Mouse (Mus musculus) lung, embryonic 15.5 days (tissue): Measurements from ENCODE around the gene Eln. TPM values are rescaled to one million over a fixed set of nuclear protein-coding genes. Genes with fewer than 3 reads are reported as not detected.

ENCODE experiments used
- ATAC-seq: fragments of 200-750 bp; cut with Nextera tagmentation; 2 replicates; pipeline ENCODE4 v1.8.0; 2017; ENCODE audit warnings: moderate number of reproducible peaks, borderline replicate concordance; ENCODE audit not compliant: low FRiP score, low TSS enrichment; ENCODE audit errors: extremely low read depth
- H3K27ac ChIP-seq: fragments of 300-500 bp; sonication (generic); 2 replicates; pipeline ENCODE4 v1.5.1; 2015; ENCODE audit warnings: moderate library complexity, mild to moderate bottlenecking, inconsistent platforms
- H3K27me3 ChIP-seq: fragments of 300-500 bp; sonication (generic); 2 replicates; pipeline ENCODE4 v1.6.1; 2015; ENCODE audit warnings: inconsistent platforms
- H3K36me3 ChIP-seq: fragments of 300-500 bp; sonication (generic); 2 replicates; pipeline ENCODE4 v1.6.1; 2015; ENCODE audit warnings: inconsistent platforms
- H3K4me1 ChIP-seq: fragments of 300-500 bp; sonication (generic); 2 replicates; pipeline ENCODE4 v1.6.1; 2015; ENCODE audit warnings: inconsistent platforms
- H3K4me2 ChIP-seq: fragments of 300-500 bp; sonication (generic); 2 replicates; pipeline ENCODE4 v1.6.1; 2015; ENCODE audit warnings: inconsistent platforms, mild to moderate bottlenecking, moderate library complexity
- H3K4me3 ChIP-seq: fragments of 300-500 bp; sonication (generic); 2 replicates; pipeline ENCODE4 v1.5.1; 2015; ENCODE audit warnings: mild to moderate bottlenecking, inconsistent platforms
- H3K9ac ChIP-seq: fragments of 300-500 bp; sonication (generic); 2 replicates; pipeline ENCODE4 v1.6.1; 2015; ENCODE audit warnings: inconsistent platforms
- H3K9me3 ChIP-seq: fragments of 300-500 bp; sonication (generic); 2 replicates; pipeline ENCODE4 v1.6.1; 2016; ENCODE audit warnings: inconsistent platforms
- WGBS: fragments of 180-500 bp; shearing (Covaris S2); methylation state at CpG from one replicate; pipeline ENCODE4 v1.1.7; 2015; 5-methylcytosine and 5-hydroxymethylcytosine counted together
- polyA plus RNA-seq: library from polyadenylated mRNA; unstranded; fragments of >200 nt; fragmentation: Nextera tagmentation; extraction: Ambion mirVana; gene quantifications from 2 replicates; pipeline ENCODE4 v1.2.1, GENCODE M21; 2015

Eln gene
- polyA plus RNA-seq, result 534 and 579 TPM in 2 replicates

- H3K27me3 ChIP-seq, result no peaks in the 10 kb centered on the region
- H3K4me2 ChIP-seq, result peak within 1 kb of the TSS; percentile 75
- no peaks in the 10 kb centered on the region for H3K36me3 ChIP-seq
- peaks cover 39% of the 10 kb centered on the region for H3K4me1 ChIP-seq
- H3K27ac ChIP-seq, result peak within 1 kb of the TSS; percentile 90
- H3K4me3 ChIP-seq, result peak within 1 kb of the TSS; percentile 58
- WGBS, result 1% methylated on average over 23 of the region's 28 CpGs
- peak; percentile 81 for ATAC-seq
- no peaks in the 10 kb centered on the region for H3K9me3 ChIP-seq
- H3K9ac ChIP-seq, result peak within 1 kb of the TSS; percentile 67
Measured at GRCm38 (mm10) chr5:134746890-134747511, at the start of gene Eln. Gene Eln, minus strand, starts transcription at chr5:134747323.

GRCm38 (mm10) chr5:134790080-134790995 is 43.2 kb upstream of the Eln start:
- H3K27ac ChIP-seq, result no peak overlapping the region
- H3K4me1 ChIP-seq, result peaks cover 14% of the 10 kb centered on the region
- H3K27me3 ChIP-seq, result no peaks in the 10 kb centered on the region
- no peaks in the 10 kb centered on the region for H3K36me3 ChIP-seq
- no peaks in the 10 kb centered on the region for H3K9me3 ChIP-seq
- H3K9ac ChIP-seq, result no peak overlapping the region
- no peak overlapping the region for H3K4me2 ChIP-seq
- no peak for ATAC-seq
- H3K4me3 ChIP-seq, result no peak overlapping the region
- WGBS, result 78% methylated on average over 15 of the region's 15 CpGs

- Histone ChIP-seq H3K9me3 (no peaks in the 10 kb centered on the region), H3K27me3 (no peaks in the 10 kb centered on the region), H3K4me3 (no peak overlapping the region), H3K36me3 (no peaks in the 10 kb centered on the region), H3K4me2 (no peak overlapping the region), H3K4me1 (peaks cover 14% of the 10 kb centered on the region), H3K27ac (peak overlapping the region; percentile 34; the same call in 1 of the 2 replicates), H3K9ac (no peak overlapping the region)
- ATAC-seq, result peak; percentile 43
- WGBS, result 10% methylated on average over 12 of the region's 12 CpGs
Measured at GRCm38 (mm10) chr5:134788237-134788636, 41.1 kb upstream of the Eln start.

- no peak overlapping the region for H3K4me3 ChIP-seq
- H3K36me3 ChIP-seq, result no peaks in the 10 kb centered on the region
- 69% methylated on average over 25 of the region's 25 CpGs for WGBS
- H3K27me3 ChIP-seq, result no peaks in the 10 kb centered on the region
- H3K9me3 ChIP-seq, result no peaks in the 10 kb centered on the region
- no peak overlapping the region for H3K27ac ChIP-seq
- peaks cover 14% of the 10 kb centered on the region for H3K4me1 ChIP-seq
- ATAC-seq, result 0 out of 2 replicates have a peak, but pooled peaks have one; percentile 25
- no peak overlapping the region for H3K9ac ChIP-seq
- H3K4me2 ChIP-seq, result no peak overlapping the region
Measured at GRCm38 (mm10) chr5:134785691-134786371, 38.7 kb upstream of the Eln start.

- Histone ChIP-seq H3K9ac (no peak overlapping the region), H3K36me3 (no peaks in the 10 kb centered on the region), H3K9me3 (no peaks in the 10 kb centered on the region), H3K4me3 (no peak overlapping the region), H3K27ac (no peak overlapping the region), H3K4me1 (peaks cover 17% of the 10 kb centered on the region), H3K27me3 (no peaks in the 10 kb centered on the region), H3K4me2 (no peak overlapping the region)
- WGBS, result 43% methylated on average over 2 of the region's 2 CpGs
- ATAC-seq, result no peak
Measured at GRCm38 (mm10) chr5:134783794-134784193, 36.7 kb upstream of the Eln start.

- Histone ChIP-seq H3K4me1 (peaks cover 6% of the 10 kb centered on the region; the same call in 1 of the 2 replicates), H3K4me3 (no peak overlapping the region), H3K27ac (no peak overlapping the region), H3K9ac (no peak overlapping the region), H3K36me3 (no peaks in the 10 kb centered on the region), H3K27me3 (no peaks in the 10 kb centered on the region), H3K9me3 (no peaks in the 10 kb centered on the region), H3K4me2 (no peak overlapping the region)
- no peak for ATAC-seq
Measured at GRCm38 (mm10) chr5:134780963-134781362, 33.8 kb upstream of the Eln start.

GRCm38 (mm10) chr5:134780146-134780545 is 33.0 kb upstream of the Eln start:
- H3K9me3 ChIP-seq, result no peaks in the 10 kb centered on the region
- H3K36me3 ChIP-seq, result no peaks in the 10 kb centered on the region
- 0 out of 2 replicates have a peak, but pooled peaks cover 3% of the 10 kb centered on the region for H3K4me1 ChIP-seq
- H3K27ac ChIP-seq, result no peak overlapping the region
- no peak overlapping the region for H3K4me3 ChIP-seq
- H3K9ac ChIP-seq, result no peak overlapping the region
- 55% methylated on average over 2 of the region's 2 CpGs for WGBS
- H3K4me2 ChIP-seq, result no peak overlapping the region
- ATAC-seq, result no peak
- H3K27me3 ChIP-seq, result no peaks in the 10 kb centered on the region

- H3K27ac ChIP-seq, result no peak overlapping the region
- WGBS, result 76% methylated on average over 12 of the region's 12 CpGs
Measured at GRCm38 (mm10) chr5:134776551-134776950, 29.4 kb upstream of the Eln start.

GRCm38 (mm10) chr5:134772522-134772921 is 25.4 kb upstream of the Eln start:
- Histone ChIP-seq H3K4me2 (no peak overlapping the region), H3K4me3 (no peak overlapping the region), H3K36me3 (no peaks in the 10 kb centered on the region), H3K4me1 (peaks cover 13% of the 10 kb centered on the region), H3K9ac (no peak overlapping the region), H3K27me3 (no peaks in the 10 kb centered on the region), H3K9me3 (no peaks in the 10 kb centered on the region), H3K27ac (peak overlapping the region; percentile 55; the same call in 1 of the 2 replicates)
- 51% methylated on average over 12 of the region's 12 CpGs for WGBS
- ATAC-seq, result peak; percentile 41

More at GRCm38 (mm10) chr5:134776551-134776950, 29.4 kb upstream of the Eln start:
- Histone ChIP-seq H3K36me3 (no peaks in the 10 kb centered on the region), H3K4me3 (no peak overlapping the region), H3K4me2 (no peak overlapping the region), H3K9ac (no peak overlapping the region), H3K9me3 (no peaks in the 10 kb centered on the region), H3K27me3 (no peaks in the 10 kb centered on the region), H3K4me1 (peaks cover 11% of the 10 kb centered on the region)
- no peak for ATAC-seq

GRCm38 (mm10) chr5:134771750-134772149 is 24.6 kb upstream of the Eln start:
- 61% methylated on average over 3 of the region's 3 CpGs for WGBS
- Histone ChIP-seq H3K4me2 (no peak overlapping the region), H3K27me3 (no peaks in the 10 kb centered on the region), H3K9ac (no peak overlapping the region), H3K4me1 (peaks cover 13% of the 10 kb centered on the region), H3K9me3 (no peaks in the 10 kb centered on the region), H3K27ac (peak overlapping the region; percentile 55), H3K4me3 (no peak overlapping the region), H3K36me3 (no peaks in the 10 kb centered on the region)
- ATAC-seq, result no peak

- Histone ChIP-seq H3K9ac (no peak overlapping the region), H3K4me1 (peaks cover 13% of the 10 kb centered on the region), H3K9me3 (no peaks in the 10 kb centered on the region), H3K4me2 (no peak overlapping the region), H3K27ac (no peak overlapping the region), H3K27me3 (no peaks in the 10 kb centered on the region), H3K36me3 (no peaks in the 10 kb centered on the region), H3K4me3 (no peak overlapping the region)
- 49% methylated on average over 7 of the region's 7 CpGs for WGBS
- ATAC-seq, result no peak
Measured at GRCm38 (mm10) chr5:134769181-134769580, 22.1 kb upstream of the Eln start.
